Mouse (Mus musculus) B cell, adult 62 days (primary cell): ENCODE results near the gene Tent5c. TPM values are rescaled to one million over a fixed set of nuclear protein-coding genes. Genes with fewer than 3 reads are reported as not detected.

Experiments used
- total RNA-seq: library from RNA; stranded (reverse); gene quantifications from 4 replicates; pipeline ENCODE4 v1.2.4, GENCODE M21; 2023

The Tent5c gene
- 28.3 to 32.9 TPM (median 29.8 TPM) in 4 replicates for total RNA-seq

DNA sequence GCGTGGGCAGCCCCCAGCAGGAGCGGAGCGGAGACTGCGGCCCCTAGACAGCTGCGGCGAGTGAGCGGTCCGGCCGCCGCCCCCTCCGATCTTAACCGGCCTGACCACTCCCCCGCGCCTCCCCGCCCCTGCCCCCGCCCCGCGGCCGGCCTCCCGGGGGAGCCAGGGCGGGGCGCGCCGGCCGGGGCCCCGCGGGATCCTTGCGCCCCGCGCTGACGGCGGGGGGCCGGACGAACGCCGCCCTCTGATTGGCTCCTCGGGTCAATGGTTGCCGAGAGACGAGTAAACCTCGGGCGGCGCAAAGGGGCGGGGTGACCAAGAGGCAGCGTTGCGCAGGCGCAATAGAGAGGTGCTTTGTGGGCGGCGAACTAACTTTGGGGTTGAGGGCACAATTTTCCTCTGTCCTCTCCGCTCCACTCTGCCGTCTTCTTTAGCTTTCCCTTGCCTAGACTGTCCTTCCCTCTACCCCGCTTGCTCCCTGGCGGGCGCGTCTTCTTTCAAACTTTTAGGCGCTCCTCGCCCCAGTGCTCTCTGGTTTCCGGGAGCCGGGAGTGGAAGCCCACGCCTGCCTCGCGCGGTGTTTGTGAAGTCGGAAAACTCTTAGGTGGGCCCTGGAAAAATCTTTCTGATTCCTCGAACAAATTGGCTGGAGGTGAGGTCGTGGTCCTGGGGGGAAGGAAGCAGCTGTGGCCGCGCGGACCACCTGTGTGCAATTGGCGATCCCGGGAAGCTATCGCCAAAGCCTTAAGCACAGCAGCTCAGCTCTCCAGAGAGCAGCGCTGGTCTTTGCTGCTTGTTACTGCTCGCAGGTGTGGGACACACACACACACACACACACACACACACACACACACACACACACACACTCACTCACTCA lies at the start of gene Tent5c:
Tent5c (minus strand) TSS at position 192 of the 877 bp plus-strand sequence.

Other genes starting within 250 kb of the Tent5c start
- gene Man1a2, start 196.2 kb upstream of the Tent5c start, total RNA-seq = 103 to 118 TPM (median 115 TPM) in 4 replicates